Mouse (Mus musculus): ENCODE data around the gene Nos1ap.
A peak's percentile ranks its signal among the peaks of the same experiment; 100 is the strongest.

Nos1ap gene

DNA sequence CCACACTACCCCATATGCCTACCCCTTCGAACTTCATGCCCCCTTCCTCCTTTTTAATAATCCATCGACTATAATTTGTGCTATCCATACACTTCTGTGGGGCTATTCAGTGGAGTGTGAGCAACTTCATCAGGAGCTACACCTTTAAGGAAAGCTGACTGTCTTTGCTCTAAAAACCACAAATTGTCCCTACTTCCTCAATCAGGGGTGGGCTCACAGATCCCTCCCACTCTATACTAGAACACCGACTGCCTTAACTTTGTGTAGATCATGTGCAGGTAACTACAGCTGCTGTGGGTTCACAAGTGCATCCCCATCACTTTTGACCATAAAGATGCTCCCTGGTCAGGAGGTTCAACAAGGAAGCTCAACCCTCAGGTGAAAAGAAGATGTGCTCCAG is 249.7 kb downstream of the Nos1ap start:
- DNase-seq = no peak

DNA sequence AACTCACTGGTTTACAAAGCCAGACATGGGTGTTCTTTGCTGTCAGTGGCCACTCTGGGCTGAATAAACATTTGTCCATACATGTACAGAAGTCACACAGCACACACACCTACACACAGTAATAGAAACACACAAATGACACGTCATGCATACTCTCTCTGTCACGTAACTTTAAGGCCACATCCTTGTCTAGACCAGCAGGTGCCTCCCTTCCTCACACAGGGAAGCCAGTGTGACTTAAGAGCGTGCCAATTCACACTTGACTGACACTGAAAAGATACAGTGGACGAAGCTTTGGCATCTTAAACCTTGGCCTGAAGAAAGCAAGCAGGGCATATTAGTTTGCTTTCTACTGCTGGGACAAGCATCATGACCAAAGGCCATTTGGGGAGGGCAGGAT is 256.9 kb downstream of the Nos1ap start:
- no peak for DNase-seq

DNA sequence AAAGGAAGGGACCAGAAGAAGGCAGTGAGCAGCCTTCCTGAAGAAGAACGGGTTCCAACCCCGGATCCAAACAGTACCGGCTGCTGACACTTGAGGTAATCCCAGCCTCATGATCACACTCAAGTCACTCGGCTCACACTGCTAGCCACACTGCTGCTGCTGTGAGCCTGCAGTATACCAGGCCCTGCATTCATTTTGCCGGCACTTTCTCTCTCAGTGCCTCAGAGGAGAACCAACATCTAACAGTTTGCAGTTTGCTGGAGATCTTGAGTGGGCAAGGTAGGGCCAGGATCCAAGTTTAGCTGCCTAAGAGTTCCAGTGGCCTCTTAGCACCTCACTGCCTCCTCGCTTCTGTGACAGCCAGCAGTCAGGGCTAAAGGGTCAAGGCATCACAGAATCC is 257.7 kb downstream of the Nos1ap start:
- DNase-seq = no peak

DNA sequence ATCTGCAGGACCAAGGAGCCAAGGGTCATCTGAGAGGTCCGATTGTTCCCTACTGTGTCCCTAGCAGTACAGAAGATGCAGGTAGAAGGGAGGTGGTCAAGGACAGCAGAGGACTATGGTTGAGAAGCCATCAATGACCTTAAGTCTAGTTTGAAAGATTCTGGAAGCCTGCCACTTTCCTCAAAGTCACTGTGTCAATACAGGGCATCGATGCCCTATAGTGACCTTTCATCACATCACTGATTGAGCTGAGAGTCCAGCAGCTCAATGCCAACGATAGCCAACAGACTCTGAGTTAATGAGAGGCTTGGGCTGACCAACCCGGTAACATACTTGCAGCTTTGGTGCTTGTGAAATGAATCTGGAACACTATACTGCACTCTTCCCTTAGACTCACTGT is 264.4 kb downstream of the Nos1ap start:
- no peak for DNase-seq

DNA sequence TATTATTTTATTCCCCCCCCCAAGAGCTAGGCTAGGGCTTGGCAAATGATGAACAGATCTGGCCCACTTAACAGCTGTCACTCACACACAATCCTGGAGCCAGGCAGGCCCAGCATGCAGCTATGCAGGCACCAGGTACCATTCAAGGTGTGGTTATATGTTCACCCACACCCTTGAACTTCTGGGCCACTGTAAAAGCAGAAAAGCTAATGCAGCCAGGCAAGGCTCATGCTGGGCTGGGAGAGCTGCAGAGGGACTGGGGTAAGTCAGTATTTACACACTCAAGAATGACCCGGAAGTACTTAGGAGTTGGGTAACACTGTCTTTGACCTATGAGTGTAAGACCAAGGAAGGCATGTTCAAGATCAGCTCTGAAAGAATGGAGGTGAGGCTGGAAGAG is 265.3 kb downstream of the Nos1ap start:
- no peak for DNase-seq

DNA sequence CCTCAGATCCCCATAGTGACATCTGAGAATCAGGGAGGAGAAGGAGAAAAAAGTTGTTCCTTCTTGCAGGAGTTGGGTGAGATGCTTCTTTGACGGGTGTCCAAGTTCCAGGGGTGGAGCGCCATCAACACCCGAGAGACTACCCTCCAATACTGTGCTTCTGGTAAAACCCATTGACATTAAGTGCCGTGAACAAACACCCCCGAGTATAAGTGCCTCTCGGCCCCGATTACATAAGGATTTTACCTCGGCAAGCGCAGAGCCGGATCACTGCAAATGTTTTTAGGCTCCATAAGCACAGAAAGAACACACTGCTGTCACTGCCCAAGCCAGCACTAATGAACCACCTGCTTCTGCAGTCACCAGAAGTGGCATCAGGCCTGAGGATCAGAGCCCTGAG is 266.7 kb downstream of the Nos1ap start:
- no peak for DNase-seq

DNA sequence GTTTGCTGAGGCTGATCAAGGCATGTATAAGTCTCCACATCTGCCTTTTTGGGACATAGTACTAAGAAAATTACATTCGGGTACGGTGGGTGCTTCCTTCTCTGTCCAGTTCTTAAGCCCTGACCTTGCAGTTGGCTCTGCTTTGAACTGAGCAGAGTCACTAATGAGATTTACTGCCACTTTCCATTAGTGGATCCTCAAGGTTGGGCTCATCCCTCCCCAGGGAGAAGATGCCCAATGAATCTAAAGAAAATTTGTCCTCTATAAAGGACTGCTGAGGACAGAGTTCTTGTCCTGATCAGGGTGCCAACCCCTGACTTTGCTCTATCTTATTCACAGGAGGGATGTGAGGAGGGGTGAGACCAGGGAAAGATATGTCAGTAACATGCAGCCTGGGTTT is 267.6 kb downstream of the Nos1ap start:
- DNase-seq = no peak

DNA sequence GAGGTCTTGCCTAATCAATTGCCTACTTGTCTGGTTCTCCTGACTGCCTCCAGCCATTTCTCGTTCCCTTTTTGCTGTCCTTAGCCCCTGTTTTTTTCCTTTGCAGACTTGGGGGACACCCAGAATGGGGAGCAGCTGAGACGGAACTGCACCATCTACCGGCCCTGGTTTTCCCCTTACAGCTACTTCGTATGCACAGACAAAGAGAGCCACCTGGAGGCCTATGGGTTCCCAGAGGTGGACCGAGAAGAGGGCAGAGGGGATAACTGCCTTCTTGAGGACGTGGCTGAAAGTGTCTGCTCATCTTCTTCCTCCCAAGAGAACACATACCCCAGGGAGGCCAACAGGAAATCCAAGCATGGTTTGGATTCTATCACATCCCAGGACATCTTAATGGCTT is 278.2 kb downstream of the Nos1ap start:
- DNase-seq = no peak

DNA sequence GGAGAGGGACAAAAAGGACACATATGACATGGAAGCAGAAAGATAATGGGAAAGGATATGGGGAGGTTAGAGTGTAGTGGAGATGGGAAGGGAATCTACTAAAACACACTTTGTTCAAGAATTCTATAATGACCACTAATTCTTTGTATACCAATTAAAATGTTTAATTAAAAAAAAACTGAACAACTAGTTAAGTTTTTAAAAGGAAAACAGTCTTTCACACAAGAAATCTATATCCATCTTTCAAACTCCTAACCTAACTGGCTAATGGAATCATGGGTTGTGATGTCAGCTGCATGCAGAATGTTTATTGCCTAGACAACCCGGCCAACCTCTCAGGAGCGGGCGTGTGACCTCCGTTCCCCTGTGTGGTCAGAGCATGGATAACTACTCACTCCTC is 281.2 kb downstream of the Nos1ap start, which contains the start of gene Spata46:
Gene Spata46 (plus strand): TSS at position 301 of the 400 bp plus-strand sequence.
- no peak for DNase-seq

DNA sequence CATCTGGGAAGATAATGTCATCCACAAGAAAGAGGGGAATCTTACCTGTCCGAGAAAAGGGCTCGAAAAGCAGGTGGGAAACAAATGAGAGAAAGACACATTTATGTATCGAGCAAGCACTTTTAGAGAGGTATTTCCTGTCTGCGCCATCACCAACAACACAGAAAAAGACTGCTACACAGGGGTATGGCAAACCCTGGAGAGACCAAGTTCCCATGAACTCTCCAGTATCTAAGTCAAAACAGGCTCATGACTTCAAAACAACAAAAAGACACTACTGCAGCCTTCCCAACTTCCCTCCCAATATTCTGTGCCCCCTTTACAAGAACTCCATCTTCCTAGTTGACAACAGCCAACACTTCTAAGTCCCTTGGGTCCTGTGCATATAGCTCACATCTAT is 283.4 kb downstream of the Nos1ap start, which contains the start of gene Gm7694:
Gene Gm7694 (minus strand): TSS at position 101 of the 400 bp plus-strand sequence.
- no peak for DNase-seq

DNA sequence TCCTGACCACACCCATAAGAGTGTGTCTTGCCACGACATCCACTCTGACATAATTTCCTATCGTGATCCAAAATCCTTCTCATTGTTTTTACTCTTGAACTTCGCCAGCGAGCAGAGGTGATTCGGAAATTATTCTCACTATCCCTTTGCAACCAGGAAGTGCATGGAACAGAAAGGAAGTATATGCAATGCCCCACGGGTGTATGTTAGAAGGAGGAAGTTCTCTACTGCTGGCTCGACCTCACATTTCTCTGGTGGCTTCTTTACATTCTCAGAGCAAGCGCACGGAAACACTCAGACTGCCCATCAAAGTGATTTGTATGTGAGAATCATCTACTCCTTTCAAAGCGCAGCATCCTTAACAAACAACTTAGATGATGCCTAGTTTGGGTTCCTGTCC is 284.7 kb downstream of the Nos1ap start:
- DNase-seq = no peak

DNA sequence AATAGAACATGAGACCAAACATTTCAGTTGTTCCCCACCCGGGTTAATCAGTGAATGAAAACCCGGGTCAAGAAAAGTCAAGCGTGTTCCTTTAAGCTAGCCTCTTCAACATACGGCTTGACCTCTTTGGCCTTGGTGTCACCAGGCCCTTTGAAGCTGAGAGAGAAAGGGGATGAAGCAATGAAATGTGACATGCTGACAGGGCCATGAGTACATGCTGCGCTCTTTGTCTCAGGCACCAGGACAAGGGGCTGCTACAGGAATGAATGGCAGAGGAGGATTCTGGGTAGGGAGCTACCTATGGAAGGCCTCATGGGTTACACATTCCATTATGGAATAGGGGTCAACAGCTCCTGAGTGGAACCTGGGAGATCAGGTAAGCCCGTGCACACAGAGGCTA is 286.6 kb downstream of the Nos1ap start:
- no peak for DNase-seq

DNA sequence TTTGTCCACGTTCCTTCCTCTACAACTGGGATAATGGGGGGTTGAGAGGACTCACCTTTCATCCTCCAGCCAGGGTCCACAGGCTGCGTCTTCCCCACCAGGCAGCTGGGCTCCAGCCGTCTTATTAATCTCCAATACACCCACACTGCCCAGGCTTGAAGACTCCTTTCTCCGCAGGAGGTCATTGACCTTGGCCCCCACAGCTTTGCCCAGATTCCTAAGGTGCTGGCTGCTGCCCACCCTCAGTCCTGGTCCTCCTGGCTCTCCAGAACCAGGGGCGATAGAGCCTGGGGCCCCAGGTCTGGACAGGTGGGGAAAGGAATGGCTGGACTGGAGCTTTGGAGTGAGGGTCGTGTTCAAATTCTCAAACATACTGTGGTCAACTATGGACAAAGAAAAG is 287.2 kb downstream of the Nos1ap start:
- DNase-seq = no peak

DNA sequence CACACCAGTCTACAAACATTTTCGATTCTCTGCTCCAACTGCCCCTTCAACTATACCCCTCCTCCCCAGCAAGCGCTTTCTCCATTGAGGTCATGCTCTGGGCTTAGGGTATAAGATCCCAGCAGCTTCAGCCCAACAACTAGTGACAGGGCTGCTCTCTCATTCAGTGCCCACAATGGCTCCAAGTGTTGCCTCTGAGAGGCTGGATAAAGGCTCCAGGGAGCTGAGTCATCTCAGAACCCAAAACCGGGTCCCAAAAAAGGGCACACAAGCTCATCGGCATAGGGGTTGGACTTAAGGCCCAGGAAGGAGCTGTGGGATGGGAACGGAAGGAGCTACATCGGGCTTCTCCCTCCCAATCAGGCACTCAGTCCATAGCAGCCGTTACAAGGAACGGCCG is 288.0 kb downstream of the Nos1ap start:
- DNase-seq = no peak

DNA sequence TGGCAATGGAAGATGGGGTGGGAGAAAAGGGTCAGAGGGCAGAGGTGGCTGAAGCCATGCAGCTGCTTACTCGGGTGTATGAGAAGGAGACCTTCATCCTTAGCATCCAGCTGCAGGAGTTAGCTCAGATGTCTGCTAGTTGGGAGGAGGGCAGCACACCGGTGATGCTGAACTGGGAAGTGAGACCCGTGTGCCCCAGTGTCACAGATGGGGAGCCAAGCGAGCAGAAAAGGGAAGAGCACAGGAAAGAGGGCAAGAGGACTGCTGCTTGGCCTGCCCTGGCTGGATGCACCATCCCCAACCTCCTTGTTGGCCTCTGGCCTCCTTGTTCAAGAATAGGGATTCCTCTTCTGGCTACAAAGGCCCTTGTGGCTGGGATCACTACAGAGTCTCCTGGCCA is 290.2 kb downstream of the Nos1ap start:
- DNase-seq = no peak

DNA sequence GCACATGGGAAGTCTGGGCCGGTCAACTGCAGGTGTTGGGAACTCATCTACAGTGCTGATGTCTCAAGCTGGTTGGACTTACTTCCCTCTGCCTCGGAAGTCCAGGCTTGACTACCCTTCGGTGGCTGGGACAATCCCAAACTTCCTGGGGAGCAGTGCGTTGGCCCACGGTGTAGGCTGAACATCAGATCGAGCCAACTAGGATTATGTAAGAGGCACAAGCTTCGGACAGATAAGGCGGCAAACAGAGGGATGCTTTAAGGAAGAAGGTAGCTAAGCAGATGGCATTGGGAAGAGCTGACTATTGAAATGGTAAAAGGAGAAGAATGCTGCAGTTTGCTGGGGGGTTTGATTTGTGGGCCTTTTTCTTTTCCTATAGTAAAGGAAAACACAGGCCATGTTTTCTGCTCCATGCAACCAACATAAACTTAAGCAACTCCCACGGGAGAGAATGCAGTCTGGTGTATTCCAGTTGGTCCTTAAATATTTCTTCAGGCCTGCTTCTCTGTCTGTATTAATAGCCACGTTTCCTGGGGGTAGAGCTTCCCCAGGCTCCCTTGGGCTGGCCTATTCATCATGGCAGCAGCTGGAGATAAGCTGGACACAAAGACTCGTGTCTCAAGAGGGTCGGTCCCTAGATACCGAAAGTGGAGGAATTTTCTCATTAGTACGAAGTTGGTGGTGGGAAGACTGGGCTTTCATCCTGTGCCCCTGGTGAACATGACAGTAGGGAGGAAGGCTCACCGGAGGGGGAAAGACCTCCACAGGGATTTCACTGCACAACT is 294.7 kb downstream of the Nos1ap start:
- DNase-seq = no peak

DNA sequence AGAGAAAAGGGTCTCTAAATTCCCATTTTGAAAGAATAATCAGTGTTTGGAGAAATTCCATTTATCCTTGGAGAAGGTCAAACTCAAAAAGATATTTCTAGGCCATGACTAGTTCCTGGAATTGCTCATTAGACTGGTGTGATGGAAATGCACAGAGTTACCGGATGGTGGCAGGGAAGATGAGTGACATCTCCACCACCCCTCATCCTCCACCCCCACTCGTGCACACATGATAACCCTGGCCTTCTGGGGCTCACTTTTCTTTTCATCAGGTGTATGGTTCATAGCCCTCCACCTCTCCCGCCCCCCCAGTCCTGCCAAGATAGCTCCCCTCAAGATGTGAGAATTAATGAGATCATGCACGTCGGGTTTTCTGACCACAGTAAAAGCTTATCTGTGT is 296.4 kb downstream of the Nos1ap start:
- no peak for DNase-seq

DNA sequence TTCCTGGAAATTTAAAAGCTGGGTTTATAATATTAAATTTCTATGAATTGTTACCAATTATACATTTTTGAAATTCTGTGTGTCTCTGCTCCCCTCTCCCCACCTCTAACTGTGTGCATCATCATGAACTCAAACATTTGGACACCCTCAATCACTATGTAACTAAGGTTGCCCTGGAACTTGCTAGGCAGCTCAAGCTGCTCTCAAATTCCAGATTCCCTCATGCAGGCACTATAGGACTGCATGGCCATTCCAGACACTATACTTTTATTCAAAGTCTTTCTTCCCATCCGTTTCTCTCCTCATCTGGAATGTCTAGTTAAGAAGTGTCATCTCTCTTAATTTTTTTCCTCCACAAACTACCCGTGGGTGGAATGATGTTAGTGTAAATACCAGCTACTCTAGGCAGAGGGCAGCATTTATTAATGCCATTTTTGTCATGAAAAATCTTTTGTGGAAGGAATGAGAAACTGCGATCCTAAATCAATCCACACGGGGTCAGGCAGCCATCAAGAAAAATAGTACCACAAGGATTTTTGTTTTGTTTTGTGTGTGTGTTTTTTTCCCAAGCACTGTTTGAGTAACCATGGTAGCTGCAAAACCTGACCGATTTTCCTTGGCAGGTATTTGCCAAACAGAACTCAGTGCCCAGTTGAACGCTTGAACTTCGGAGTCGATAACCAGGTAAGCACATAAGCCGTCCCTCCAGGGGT is 297.3 kb downstream of the Nos1ap start:
- DNase-seq = peak; percentile 22

DNA sequence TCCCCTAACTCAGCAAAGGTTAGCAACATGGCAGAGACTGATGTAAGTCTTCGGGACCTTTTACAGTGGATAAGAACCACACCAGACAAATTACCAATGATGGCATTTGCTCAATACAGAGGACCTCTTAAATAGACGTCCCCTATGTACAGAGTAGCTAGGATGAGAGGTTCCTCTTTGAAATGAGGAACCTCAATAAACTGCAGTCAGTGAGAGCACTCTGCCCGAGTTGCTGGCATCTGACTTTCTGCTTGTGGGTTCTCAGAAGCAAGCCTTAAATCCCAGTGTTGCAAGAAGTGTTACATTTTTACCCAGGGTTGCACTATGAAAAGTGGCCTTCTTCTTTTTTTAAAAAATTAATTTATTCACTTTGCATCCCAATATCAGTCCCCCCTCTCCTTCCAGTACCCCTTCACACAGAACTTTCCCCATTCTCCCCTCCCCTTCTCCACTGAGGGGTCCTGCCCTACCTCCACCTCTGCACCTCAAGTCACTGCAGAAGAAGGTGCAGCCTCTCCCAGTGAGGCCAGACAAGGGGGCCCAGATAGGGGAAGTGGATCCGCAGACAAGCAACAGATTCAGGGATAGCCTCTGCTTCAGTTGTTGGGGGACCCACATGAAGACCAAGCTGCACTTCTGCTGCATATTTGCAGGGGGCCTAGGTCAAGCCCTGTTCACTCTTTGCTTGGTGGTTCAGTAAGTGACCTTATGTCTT is 307.1 kb downstream of the Nos1ap start:
- DNase-seq = no peak

DNA sequence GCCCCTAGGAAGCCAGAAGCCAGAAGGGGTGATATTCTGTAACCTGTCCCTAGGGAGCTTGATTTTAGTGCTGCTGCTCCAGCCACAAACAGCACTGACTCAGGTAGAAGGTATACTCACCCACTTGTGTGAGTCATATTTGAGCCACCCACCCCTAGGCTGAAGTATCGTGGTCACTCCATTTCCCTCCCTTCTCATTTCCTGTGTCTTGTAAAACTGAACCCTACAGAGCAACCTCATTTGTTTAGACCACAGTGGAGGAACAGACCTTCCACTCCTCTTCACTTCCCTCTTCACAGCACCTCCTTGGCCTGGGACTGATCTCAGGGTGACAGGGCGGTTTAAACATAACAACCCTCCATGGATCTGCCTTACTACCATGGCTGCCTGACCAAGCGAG is 312.6 kb downstream of the Nos1ap start, which contains the start of gene Sh2d1b1:
Gene Sh2d1b1 (plus strand): TSS at position 305 of the 400 bp plus-strand sequence.
- DNase-seq = no peak

DNA sequence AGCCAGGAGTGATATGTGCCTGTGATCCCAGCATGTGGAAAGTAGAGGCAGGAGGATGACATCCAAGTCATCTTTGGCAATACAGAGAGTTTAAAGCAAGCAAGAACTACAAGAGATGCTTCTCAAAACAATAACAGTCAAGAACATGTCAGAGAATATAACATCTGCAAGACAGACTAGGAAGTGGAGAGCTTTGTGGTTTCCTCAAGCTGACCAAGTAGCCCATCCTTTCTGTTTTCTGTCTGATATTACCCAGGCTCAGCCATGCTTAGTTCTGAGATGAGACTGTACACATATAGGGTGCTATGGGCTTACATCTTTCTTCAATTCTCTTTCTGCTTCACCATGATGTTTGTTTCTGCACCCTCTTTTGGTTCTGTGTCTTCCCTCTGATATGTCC is 316.4 kb downstream of the Nos1ap start:
- no peak for DNase-seq

DNA sequence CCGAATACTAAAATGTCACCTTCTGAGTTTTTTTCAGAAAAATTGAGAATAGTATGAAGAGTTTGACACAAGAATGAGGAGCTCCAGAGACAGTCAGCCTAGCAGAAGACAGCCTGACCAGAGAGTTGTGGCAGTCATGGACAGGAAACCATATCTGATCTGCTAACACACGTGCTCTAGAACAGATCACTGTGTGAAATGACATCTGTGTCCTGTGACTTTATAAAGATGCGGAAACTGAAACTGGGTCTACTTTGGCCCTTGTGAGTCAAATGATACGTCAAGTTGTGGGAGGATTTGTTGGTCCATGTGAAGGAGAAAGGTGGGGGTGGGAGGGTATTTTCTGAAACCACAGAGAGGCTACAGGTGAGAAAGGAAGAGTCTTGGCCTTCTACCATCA is 319.0 kb downstream of the Nos1ap start:
- no peak for DNase-seq

DNA sequence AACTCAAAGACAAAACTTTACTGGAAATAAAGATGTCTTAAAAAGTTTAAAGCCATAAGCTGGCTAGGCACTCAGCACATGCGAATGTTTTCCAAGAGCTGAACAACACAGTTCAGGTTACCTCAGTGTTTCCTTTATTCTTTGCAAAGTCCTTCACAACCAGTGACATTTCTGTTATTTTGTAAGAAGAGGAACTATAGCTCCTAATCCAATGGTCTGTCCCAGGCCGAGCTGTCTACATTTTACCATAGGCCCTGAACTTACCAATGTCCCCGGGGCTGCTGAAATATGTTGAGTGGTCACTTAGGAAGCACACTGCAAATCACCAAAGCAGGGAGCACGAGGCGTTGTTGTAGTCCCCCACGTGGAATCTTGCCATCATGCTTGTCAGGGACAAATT is 319.4 kb downstream of the Nos1ap start:
- DNase-seq = no peak

DNA sequence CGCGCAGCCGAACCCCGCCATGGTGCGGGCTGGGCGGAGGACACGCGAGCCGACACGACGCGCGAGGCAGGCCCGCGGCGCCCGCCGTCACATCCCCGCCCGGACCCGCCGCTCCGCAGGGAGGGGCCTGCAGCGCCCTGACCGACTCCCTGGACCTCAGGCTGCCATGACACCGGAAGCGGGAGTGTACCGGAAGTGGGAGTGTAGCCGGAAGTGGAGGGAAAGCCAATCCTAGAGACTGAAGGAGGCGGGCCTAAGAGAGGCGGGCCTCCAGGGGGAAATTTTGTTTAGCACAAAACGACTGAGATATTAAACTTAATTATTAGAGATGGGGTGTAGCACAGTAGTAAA is 334.1 kb downstream of the Nos1ap start:
- peak; percentile 78 for DNase-seq

Measured in right cerebral cortex, postnatal 14 days (tissue).